Mouse (Mus musculus): ENCODE measurements around the gene Tspan9. TPM values are rescaled to one million over a fixed set of nuclear protein-coding genes. Genes with fewer than 3 reads are reported as not detected.

Gene Tspan9
- polyA plus RNA-seq, 1 experiment, result 107 TPM

DNA sequence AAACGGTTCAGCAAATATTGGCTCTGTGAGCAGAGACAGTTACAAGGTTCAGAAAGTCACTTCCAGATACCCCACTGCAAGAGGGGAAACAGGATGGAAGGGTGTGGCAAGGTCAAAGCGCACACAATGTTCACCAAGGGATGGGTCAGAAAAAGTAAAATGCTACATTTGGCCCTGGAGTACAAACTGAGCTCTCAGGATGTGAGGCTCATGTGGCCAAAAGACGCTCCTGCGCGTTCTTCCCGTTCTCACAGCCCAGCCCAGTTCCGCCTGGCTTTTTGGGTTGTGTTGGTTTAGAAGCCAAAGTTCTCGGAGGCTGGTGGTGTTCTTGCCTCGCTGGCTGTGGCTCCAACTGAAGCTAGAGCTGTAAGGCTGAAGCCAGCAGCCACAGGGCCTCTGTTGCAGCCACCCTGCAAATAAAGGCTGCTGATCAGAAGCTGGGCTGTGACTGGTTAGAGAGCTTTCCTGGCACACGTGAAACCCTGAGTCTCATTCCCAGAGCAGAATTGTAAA lies 9.7 kb downstream of the Tspan9 start:
- H3K27ac ChIP-seq (ENCODE audit: insufficient read depth, low read depth, low read length), result peak overlapping the region; percentile 92
- H3K4me3 ChIP-seq (ENCODE audit: insufficient read depth, low read depth, low read length), result no peak overlapping the region
- H3K36me3 ChIP-seq (ENCODE audit: control insufficient read depth, insufficient read depth, low read length), result no peaks in the 10 kb centered on the region
- WGBS, result 21% methylated on average over 10 of the region's 10 CpGs
- TF ChIP-seq CTCF (conservative IDR thresholded peaks at IDR 0.05; ENCODE audit: insufficient read depth, insufficient read length, low read depth, low read length), result no peak
- peak; percentile 8 for TF ChIP-seq POLR2A (IDR thresholded peaks at IDR 0.05; ENCODE audit: low read depth, low read length)
- peaks cover 40% of the 10 kb centered on the region for H3K4me1 ChIP-seq (ENCODE audit: control insufficient read depth, insufficient read depth, low read length)
- DNase-seq, result peak; percentile 88
- H3K27me3 ChIP-seq (replicated peaks; ENCODE audit: control insufficient read depth, insufficient read depth, low read length), result no peaks in the 10 kb centered on the region

GRCm38 (mm10) chr6:128132581-128132980 lies 10.8 kb downstream of the Tspan9 start:
- no peak overlapping the region for H3K4me3 ChIP-seq (ENCODE audit: insufficient read depth, low read depth, low read length)
- TF ChIP-seq POLR2A (IDR thresholded peaks at IDR 0.05; ENCODE audit: low read depth, low read length) (no peak), CTCF (conservative IDR thresholded peaks at IDR 0.05; ENCODE audit: insufficient read depth, insufficient read length, low read depth, low read length) (no peak)
- 79% methylated on average over 6 of the region's 6 CpGs for WGBS
- no peaks in the 10 kb centered on the region for H3K36me3 ChIP-seq (ENCODE audit: control insufficient read depth, insufficient read depth, low read length)
- H3K27me3 ChIP-seq (replicated peaks; ENCODE audit: control insufficient read depth, insufficient read depth, low read length), result no peaks in the 10 kb centered on the region
- 0 out of 2 replicates have a peak overlapping the region, but pooled peaks have one; percentile 45 for H3K27ac ChIP-seq (ENCODE audit: insufficient read depth, low read depth, low read length)
- no peak for DNase-seq
- H3K4me1 ChIP-seq (ENCODE audit: control insufficient read depth, insufficient read depth, low read length), result peaks cover 45% of the 10 kb centered on the region

DNA sequence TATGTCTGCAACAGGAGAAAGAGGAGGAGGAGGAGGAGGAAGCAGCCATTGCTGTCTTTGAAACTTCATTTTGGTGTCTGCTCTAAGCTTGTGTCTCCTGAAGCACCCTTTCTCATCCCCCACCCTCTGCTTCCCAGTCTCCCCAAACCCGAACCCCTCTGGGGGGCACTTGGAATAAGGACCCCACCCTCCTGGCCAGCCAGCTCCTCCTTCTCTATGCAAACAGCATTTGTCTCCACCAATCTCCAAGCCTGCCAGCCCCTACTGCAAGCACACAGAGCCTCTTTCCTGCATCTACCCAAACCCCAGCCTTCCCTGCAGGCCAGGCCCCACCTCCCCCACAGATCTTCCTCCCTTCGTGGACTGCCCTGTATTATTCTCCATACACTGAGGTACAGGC lies 12.0 kb downstream of the Tspan9 start:
- Histone ChIP-seq H3K27ac (ENCODE audit: insufficient read depth, low read depth, low read length) (no peak overlapping the region), H3K4me3 (ENCODE audit: insufficient read depth, low read depth, low read length) (no peak overlapping the region), H3K4me1 (ENCODE audit: control insufficient read depth, insufficient read depth, low read length) (peaks cover 53% of the 10 kb centered on the region), H3K27me3 (replicated peaks; ENCODE audit: control insufficient read depth, insufficient read depth, low read length) (no peaks in the 10 kb centered on the region), H3K36me3 (ENCODE audit: control insufficient read depth, insufficient read depth, low read length) (no peaks in the 10 kb centered on the region)
- no peak for DNase-seq
- WGBS, result 61% methylated on average over 2 of the region's 2 CpGs
- TF ChIP-seq POLR2A (IDR thresholded peaks at IDR 0.05; ENCODE audit: low read depth, low read length) (no peak), CTCF (conservative IDR thresholded peaks at IDR 0.05; ENCODE audit: insufficient read depth, insufficient read length, low read depth, low read length) (no peak)

GRCm38 (mm10) chr6:128130686-128131085 lies 12.7 kb downstream of the Tspan9 start:
- TF ChIP-seq CTCF (conservative IDR thresholded peaks at IDR 0.05; ENCODE audit: insufficient read depth, insufficient read length, low read depth, low read length) (no peak), POLR2A (IDR thresholded peaks at IDR 0.05; ENCODE audit: low read depth, low read length) (no peak)
- Histone ChIP-seq H3K27me3 (replicated peaks; ENCODE audit: control insufficient read depth, insufficient read depth, low read length) (no peaks in the 10 kb centered on the region), H3K4me3 (ENCODE audit: insufficient read depth, low read depth, low read length) (no peak overlapping the region), H3K36me3 (ENCODE audit: control insufficient read depth, insufficient read depth, low read length) (no peaks in the 10 kb centered on the region), H3K27ac (ENCODE audit: insufficient read depth, low read depth, low read length) (no peak overlapping the region), H3K4me1 (ENCODE audit: control insufficient read depth, insufficient read depth, low read length) (peaks cover 49% of the 10 kb centered on the region)
- no peak for DNase-seq
- 83% methylated on average over 4 of the region's 4 CpGs for WGBS

- no peaks in the 10 kb centered on the region for H3K27me3 ChIP-seq (replicated peaks; ENCODE audit: control insufficient read depth, insufficient read depth, low read length)
- no peak overlapping the region for H3K27ac ChIP-seq (ENCODE audit: insufficient read depth, low read depth, low read length)
- TF ChIP-seq CTCF (conservative IDR thresholded peaks at IDR 0.05; ENCODE audit: insufficient read depth, insufficient read length, low read depth, low read length), result no peak
- no peak for TF ChIP-seq POLR2A (IDR thresholded peaks at IDR 0.05; ENCODE audit: low read depth, low read length)
- no peak for DNase-seq
- H3K36me3 ChIP-seq (ENCODE audit: control insufficient read depth, insufficient read depth, low read length), result no peaks in the 10 kb centered on the region
- no peak overlapping the region for H3K4me3 ChIP-seq (ENCODE audit: insufficient read depth, low read depth, low read length)
- 74% methylated on average over 5 of the region's 5 CpGs for WGBS
- peaks cover 54% of the 10 kb centered on the region for H3K4me1 ChIP-seq (ENCODE audit: control insufficient read depth, insufficient read depth, low read length)
These were observed 14.0 kb downstream of the Tspan9 start for GRCm38 (mm10) chr6:128129382-128129781.

- H3K4me3 ChIP-seq (ENCODE audit: insufficient read depth, low read depth, low read length), result no peak overlapping the region
- H3K4me1 ChIP-seq (ENCODE audit: control insufficient read depth, insufficient read depth, low read length), result peaks cover 48% of the 10 kb centered on the region
- WGBS, result 45% methylated on average over 3 of the region's 3 CpGs
- DNase-seq, result no peak
- H3K27me3 ChIP-seq (replicated peaks; ENCODE audit: control insufficient read depth, insufficient read depth, low read length), result no peaks in the 10 kb centered on the region
- TF ChIP-seq POLR2A (IDR thresholded peaks at IDR 0.05; ENCODE audit: low read depth, low read length), result no peak
- no peak for TF ChIP-seq CTCF (conservative IDR thresholded peaks at IDR 0.05; ENCODE audit: insufficient read depth, insufficient read length, low read depth, low read length)
- no peaks in the 10 kb centered on the region for H3K36me3 ChIP-seq (ENCODE audit: control insufficient read depth, insufficient read depth, low read length)
- H3K27ac ChIP-seq (ENCODE audit: insufficient read depth, low read depth, low read length), result peak overlapping the region; percentile 14; the same call in 1 of the 2 replicates
These were observed 16.1 kb downstream of the Tspan9 start for GRCm38 (mm10) chr6:128127312-128127711.

DNA sequence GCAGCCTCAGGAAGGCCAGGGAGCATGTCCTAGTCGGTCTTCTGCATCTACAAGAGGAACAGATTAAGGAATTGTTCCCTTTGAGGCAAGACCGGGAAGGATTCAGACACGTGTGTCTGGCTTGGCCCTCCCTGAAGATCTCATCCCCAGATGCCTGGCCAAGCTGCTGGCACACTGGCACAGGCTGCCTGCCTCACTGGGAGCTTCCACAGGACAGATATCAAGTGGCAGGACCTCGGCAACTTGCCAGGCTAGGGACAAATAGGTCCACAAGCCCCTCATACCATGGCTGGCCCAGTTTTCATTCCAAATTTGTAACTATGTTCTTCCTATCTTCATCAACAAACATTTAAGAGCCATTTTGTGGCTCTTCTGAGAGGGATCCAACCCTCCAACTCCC lies 16.5 kb downstream of the Tspan9 start:
- DNase-seq, result no peak
- Histone ChIP-seq H3K4me1 (ENCODE audit: control insufficient read depth, insufficient read depth, low read length) (peaks cover 50% of the 10 kb centered on the region), H3K27me3 (replicated peaks; ENCODE audit: control insufficient read depth, insufficient read depth, low read length) (no peaks in the 10 kb centered on the region), H3K4me3 (ENCODE audit: insufficient read depth, low read depth, low read length) (no peak overlapping the region), H3K27ac (ENCODE audit: insufficient read depth, low read depth, low read length) (peak overlapping the region; percentile 14; the same call in 1 of the 2 replicates), H3K36me3 (ENCODE audit: control insufficient read depth, insufficient read depth, low read length) (no peaks in the 10 kb centered on the region)
- WGBS, result 50% methylated on average over 4 of the region's 4 CpGs
- no peak for TF ChIP-seq POLR2A (IDR thresholded peaks at IDR 0.05; ENCODE audit: low read depth, low read length)
- no peak for TF ChIP-seq CTCF (conservative IDR thresholded peaks at IDR 0.05; ENCODE audit: insufficient read depth, insufficient read length, low read depth, low read length)

Measured in kidney, adult 2 months (tissue).